Mouse (Mus musculus) stomach, embryonic 15.5 days (tissue): ENCODE measurements around the gene Ezr. TPM values are rescaled to one million over a fixed set of nuclear protein-coding genes. Genes with fewer than 3 reads are reported as not detected.

Experiments
- ATAC-seq: fragments of 200-750 bp; cut with Nextera tagmentation; 2 replicates; pipeline ENCODE4 v1.8.0; 2017; ENCODE audit warnings: low read depth, moderate number of reproducible peaks, moderate TSS enrichment; ENCODE audit not compliant: insufficient read depth, low FRiP score
- H3K27ac ChIP-seq: fragments of 300-500 bp; sonication (generic); 2 replicates; pipeline ENCODE4 v1.5.1; 2015; ENCODE audit warnings: mild to moderate bottlenecking, inconsistent platforms
- H3K27me3 ChIP-seq: fragments of 300-500 bp; sonication (generic); replicated peaks from 2 replicates; pipeline ENCODE4 v1.6.1; 2015; ENCODE audit warnings: inconsistent platforms
- H3K36me3 ChIP-seq: fragments of 300-500 bp; sonication (generic); 2 replicates; pipeline ENCODE4 v1.6.1; 2015; ENCODE audit warnings: inconsistent platforms
- H3K4me1 ChIP-seq: fragments of 300-500 bp; sonication (generic); 2 replicates; pipeline ENCODE4 v1.6.1; 2015; ENCODE audit warnings: inconsistent platforms
- H3K4me2 ChIP-seq: fragments of 300-500 bp; sonication (generic); 2 replicates; pipeline ENCODE4 v1.6.1; 2015; ENCODE audit warnings: mild to moderate bottlenecking, inconsistent platforms
- H3K4me3 ChIP-seq: fragments of 300-500 bp; sonication (generic); replicated peaks from 2 replicates; pipeline ENCODE4 v1.5.1; 2015; ENCODE audit warnings: inconsistent platforms
- H3K9ac ChIP-seq: fragments of 300-500 bp; sonication (generic); 2 replicates; pipeline ENCODE4 v1.6.1; 2015; ENCODE audit warnings: inconsistent platforms
- H3K9me3 ChIP-seq: fragments of 300-500 bp; sonication (generic); 2 replicates; pipeline ENCODE4 v1.6.1; 2016; ENCODE audit warnings: inconsistent platforms
- WGBS: fragments of 180-500 bp; shearing (Covaris S2); methylation state at CpG from one replicate; pipeline ENCODE4 v1.1.7; 2015; 5-methylcytosine and 5-hydroxymethylcytosine counted together
- polyA plus RNA-seq: library from polyadenylated mRNA; unstranded; fragments of >200 nt; fragmentation: Nextera tagmentation; extraction: Ambion mirVana; gene quantifications from 2 replicates; pipeline ENCODE4 v1.2.1, GENCODE M21; 2015

The Ezr gene
- polyA plus RNA-seq, 1 experiment from 2014 or later = 228 TPM

DNA sequence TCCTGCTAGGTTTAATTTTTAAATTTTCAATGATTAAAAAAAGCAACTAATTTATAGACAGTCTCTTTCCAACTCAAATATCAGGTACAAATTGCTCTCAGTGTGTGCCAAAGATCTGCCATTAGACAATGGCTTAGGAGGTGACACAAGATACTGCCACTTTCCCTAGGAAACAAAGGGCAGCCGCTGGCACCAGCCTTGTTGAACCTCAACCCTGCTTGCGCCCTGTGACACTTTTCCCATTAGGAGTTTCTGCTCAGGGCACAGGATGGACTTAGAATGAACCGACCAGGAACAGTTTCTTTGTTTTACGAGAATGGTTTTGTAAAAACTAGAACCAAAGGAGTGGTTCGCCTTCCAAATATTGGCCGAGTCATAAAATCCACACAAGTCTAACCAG, 6.5 kb downstream of the Ezr start:
- Histone ChIP-seq H3K4me3 (no peak overlapping the region), H3K27me3 (no peaks in the 10 kb centered on the region), H3K36me3 (no peaks in the 10 kb centered on the region), H3K9me3 (no peaks in the 10 kb centered on the region), H3K4me2 (no peak overlapping the region), H3K27ac (0 out of 2 replicates have a peak overlapping the region, but pooled peaks have one; percentile 51), H3K4me1 (peaks cover 34% of the 10 kb centered on the region), H3K9ac (no peak overlapping the region)
- 64% methylated on average over 6 of the region's 6 CpGs for WGBS
- no peak for ATAC-seq

DNA sequence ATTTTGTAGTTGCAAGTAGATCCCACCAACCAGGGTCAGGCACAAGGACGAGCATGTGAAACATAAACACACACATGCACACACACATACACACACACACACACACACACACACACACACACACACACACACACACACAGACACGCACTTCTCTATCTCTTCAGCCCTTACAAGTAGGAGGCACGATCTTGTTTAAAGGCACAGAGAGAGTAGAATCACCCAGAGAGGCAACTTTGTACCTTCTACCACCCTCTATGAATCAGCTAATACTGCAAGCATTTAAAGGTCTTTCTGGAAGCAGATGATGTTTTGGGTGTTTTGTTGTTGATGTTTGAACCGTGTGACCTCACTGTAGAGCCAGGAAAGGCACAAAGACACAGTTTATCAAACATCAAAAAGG, 6.9 kb downstream of the Ezr start:
- Histone ChIP-seq H3K4me1 (peaks cover 34% of the 10 kb centered on the region), H3K4me3 (no peak overlapping the region), H3K36me3 (no peaks in the 10 kb centered on the region), H3K9me3 (no peaks in the 10 kb centered on the region), H3K9ac (no peak overlapping the region), H3K27ac (no peak overlapping the region; the same call in 1 of the 2 replicates), H3K4me2 (no peak overlapping the region), H3K27me3 (no peaks in the 10 kb centered on the region)
- ATAC-seq = no peak
- WGBS = 56% methylated on average over 4 of the region's 4 CpGs

DNA sequence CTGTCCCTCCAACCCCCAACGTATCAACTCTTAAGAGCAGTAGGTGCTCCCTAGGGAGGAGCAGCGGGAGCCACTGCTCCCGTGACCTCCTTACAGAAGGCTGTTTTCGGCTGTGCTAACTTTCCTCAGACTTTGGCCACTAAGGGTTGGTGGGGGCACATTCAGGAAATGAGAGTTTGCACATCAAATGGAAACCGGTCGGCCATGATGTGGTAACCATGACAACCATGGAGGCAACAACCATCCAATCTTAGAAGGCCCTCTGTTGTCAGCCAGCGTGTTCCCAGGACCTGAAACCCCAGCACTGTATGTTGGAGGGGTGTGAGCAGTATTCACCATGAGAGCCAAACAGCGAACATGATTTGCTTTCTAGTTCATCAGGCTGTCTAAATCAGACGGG, 7.4 kb downstream of the Ezr start:
- Histone ChIP-seq H3K4me1 (peaks cover 34% of the 10 kb centered on the region), H3K36me3 (no peaks in the 10 kb centered on the region), H3K4me2 (no peak overlapping the region), H3K9me3 (no peaks in the 10 kb centered on the region), H3K27me3 (no peaks in the 10 kb centered on the region), H3K27ac (no peak overlapping the region), H3K9ac (no peak overlapping the region), H3K4me3 (no peak overlapping the region)
- WGBS = 78% methylated on average over 9 of the region's 9 CpGs
- ATAC-seq = no peak

DNA sequence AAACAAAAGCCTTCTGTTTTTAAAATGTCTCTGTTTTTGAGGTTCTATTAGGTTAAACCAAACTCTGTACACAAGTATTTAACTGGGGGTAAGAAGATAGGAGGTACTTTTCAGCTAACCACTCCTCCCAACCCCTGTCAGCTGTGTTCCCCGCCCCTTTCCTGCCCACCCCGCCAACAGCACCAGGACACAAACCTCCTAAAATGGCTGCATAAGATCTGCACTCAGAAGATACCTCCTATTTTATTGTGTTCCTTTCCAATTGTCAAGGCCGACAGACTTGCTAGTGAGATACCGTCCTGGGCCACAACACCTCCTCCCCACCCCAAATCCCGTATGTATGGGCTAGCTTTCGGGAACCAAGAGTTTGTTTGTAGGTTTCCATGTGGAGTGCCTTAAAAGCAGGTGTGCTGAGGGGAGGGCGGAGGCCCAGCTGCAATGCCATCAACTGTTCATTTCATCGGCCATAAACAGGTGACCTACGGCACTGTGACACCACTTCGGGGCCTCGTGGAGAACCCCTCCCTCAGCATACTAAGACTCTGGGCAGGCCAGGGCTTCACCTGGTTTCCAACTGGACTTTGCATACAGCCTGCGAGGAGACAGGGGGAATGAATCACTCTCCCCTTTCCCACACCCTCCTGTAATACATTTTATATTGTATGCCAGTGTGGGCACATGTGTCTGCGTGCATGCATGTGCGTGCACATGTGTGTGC, 9.2 kb downstream of the Ezr start:
- Histone ChIP-seq H3K9ac (no peak overlapping the region), H3K27ac (no peak overlapping the region), H3K9me3 (no peaks in the 10 kb centered on the region), H3K4me3 (no peak overlapping the region), H3K27me3 (no peaks in the 10 kb centered on the region), H3K36me3 (no peaks in the 10 kb centered on the region), H3K4me1 (peaks cover 31% of the 10 kb centered on the region), H3K4me2 (no peak overlapping the region)
- no peak for ATAC-seq
- 82% methylated on average over 14 of the region's 14 CpGs for WGBS

DNA sequence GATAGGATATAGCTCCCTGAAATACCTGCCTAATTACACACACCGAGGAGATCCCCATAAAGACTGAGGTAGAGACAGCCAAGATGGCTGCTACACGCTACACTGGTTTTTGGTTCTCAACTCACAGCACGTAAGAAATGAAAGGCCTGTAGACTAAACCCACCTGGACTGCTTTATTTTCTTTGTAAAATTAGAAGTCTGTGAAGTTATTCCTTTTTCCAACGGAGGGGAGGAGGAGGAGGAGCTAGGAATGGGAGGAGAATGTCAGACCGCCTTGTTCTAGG, 10.2 kb downstream of the Ezr start:
- H3K4me2 ChIP-seq = 0 out of 2 replicates have a peak overlapping the region, but pooled peaks have one; percentile 5
- peaks cover 35% of the 10 kb centered on the region for H3K4me1 ChIP-seq
- WGBS = 64% methylated on average over 5 of the region's 5 CpGs
- H3K36me3 ChIP-seq = no peaks in the 10 kb centered on the region
- peak overlapping the region; percentile 55; the same call in 1 of the 2 replicates for H3K27ac ChIP-seq
- no peaks in the 10 kb centered on the region for H3K27me3 ChIP-seq
- ATAC-seq = no peak
- H3K4me3 ChIP-seq = no peak overlapping the region
- no peak overlapping the region for H3K9ac ChIP-seq
- H3K9me3 ChIP-seq = no peaks in the 10 kb centered on the region

DNA sequence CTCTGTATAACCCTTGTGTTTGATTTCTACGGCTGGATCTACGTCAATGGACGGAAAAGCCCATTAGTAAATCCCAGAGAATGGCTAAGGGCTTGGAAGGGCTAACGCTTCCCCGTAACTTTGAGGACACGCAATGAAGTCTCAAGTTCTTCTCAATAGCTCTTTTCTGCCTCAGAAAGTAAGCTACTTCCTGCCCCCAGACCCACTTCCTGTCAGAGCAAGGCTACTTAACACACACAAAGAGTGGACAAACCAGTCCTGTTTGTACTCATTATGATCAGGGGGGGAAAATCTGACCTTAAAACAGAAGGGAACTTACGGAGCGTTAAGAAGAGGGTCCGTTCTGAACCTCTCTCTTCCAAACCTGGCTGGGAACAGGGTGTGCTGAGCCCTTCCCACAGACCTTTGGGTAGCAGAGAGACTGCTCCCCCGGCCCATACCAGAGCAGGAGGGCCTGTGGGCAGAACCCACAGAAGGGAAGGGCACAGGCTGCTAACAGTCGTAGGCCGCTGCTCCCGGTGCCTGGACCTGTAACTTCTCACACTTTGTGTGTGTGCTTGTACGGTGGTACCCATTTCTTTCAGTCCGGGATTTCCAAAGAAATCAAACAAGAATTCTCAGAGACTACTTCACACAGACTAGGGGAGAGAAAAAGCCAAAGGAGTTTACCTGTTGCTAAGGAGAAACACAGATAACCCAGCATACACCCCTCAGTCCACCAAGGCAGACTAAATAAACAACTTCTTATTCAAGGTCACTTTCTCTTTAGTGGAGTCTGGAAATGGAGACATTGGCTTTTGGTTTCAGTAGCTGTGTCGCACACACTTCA, 10.7 kb downstream of the Ezr start:
- no peak overlapping the region for H3K9ac ChIP-seq
- H3K36me3 ChIP-seq = no peaks in the 10 kb centered on the region
- WGBS = 64% methylated on average over 16 of the region's 16 CpGs
- H3K4me1 ChIP-seq = peaks cover 31% of the 10 kb centered on the region
- ATAC-seq = no peak
- H3K27me3 ChIP-seq = no peaks in the 10 kb centered on the region
- no peaks in the 10 kb centered on the region for H3K9me3 ChIP-seq
- no peak overlapping the region for H3K4me3 ChIP-seq
- H3K27ac ChIP-seq = peak overlapping the region; percentile 55
- H3K4me2 ChIP-seq = 0 out of 2 replicates have a peak overlapping the region, but pooled peaks have one; percentile 5

DNA sequence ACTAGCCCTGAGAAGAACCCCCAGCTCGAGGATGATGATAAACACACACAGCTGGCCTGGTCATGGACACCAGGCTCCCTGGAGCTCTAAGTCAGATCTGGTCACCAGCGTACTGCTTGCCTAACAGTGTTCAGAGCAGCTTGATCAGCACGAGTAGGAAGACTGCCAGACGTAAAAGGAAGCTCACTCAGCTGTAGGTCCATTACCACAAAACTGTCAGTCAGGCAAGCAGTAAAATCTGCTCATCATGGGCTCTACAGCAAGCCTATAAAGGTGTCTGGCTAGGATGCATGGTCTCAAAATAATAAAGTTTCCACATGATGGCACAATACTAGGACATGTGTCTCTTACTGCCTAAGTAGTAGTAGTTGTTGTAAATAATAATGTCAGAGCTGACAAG, 13.0 kb downstream of the Ezr start:
- H3K4me3 ChIP-seq = no peak overlapping the region
- ATAC-seq = no peak
- no peak overlapping the region for H3K9ac ChIP-seq
- 37% methylated on average over 4 of the region's 4 CpGs for WGBS
- H3K4me2 ChIP-seq = no peak overlapping the region
- H3K27me3 ChIP-seq = no peaks in the 10 kb centered on the region
- no peak overlapping the region for H3K27ac ChIP-seq
- peaks cover 41% of the 10 kb centered on the region for H3K4me1 ChIP-seq
- no peaks in the 10 kb centered on the region for H3K9me3 ChIP-seq
- no peaks in the 10 kb centered on the region for H3K36me3 ChIP-seq

DNA sequence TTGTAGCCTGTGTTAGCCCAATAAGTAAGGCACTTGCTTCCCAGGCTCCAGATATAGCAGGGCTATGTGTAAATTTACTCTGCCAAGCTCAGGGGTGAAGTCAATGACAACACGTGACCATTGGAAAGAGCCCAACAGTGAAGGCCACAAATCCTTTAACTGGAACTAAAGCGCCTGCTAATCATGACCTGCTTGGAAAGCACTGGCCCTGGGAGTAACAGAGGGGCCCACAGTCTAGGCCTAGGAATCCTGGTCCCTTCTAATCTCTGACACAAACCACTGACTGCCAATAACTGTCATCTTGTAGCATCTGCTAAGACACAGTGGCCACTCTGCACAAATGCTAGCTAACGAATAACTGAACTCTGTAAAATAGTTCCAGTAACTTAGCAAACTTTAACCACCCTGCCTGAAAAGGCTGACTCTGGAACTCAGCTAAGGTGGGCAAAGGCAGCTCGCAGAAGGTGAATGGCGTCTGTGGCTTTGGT, 14.2 kb downstream of the Ezr start:
- no peaks in the 10 kb centered on the region for H3K9me3 ChIP-seq
- no peak for ATAC-seq
- peak overlapping the region; percentile 18; the same call in 1 of the 2 replicates for H3K27ac ChIP-seq
- H3K27me3 ChIP-seq = no peaks in the 10 kb centered on the region
- 70% methylated on average over 5 of the region's 5 CpGs for WGBS
- no peak overlapping the region for H3K4me2 ChIP-seq
- H3K4me3 ChIP-seq = no peak overlapping the region
- H3K36me3 ChIP-seq = no peaks in the 10 kb centered on the region
- H3K9ac ChIP-seq = no peak overlapping the region
- H3K4me1 ChIP-seq = peaks cover 38% of the 10 kb centered on the region

DNA sequence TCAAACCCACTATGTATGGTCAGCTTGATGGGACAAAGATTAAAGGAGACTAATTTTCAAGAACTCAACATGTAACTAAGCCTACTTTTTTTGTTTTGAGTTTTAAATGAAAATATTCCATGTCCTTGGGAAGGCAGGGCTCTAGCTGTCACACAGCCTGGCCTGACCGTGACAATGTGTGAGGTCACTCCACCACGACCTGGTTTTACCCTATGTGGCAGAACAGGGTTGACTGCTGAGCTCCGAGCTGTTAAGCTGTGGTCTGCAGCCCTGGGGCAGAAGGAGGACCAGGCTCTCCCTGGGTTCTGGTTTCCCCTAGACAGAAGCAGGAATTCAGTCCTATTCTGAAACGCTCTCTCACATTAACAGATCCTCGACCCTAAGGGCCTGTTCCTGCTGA, 14.8 kb downstream of the Ezr start:
- WGBS = 56% methylated on average over 5 of the region's 5 CpGs
- Histone ChIP-seq H3K9me3 (no peaks in the 10 kb centered on the region), H3K4me1 (peaks cover 37% of the 10 kb centered on the region), H3K27me3 (no peaks in the 10 kb centered on the region), H3K9ac (no peak overlapping the region), H3K27ac (peak overlapping the region; percentile 46), H3K36me3 (no peaks in the 10 kb centered on the region), H3K4me2 (no peak overlapping the region), H3K4me3 (no peak overlapping the region)
- no peak for ATAC-seq

DNA sequence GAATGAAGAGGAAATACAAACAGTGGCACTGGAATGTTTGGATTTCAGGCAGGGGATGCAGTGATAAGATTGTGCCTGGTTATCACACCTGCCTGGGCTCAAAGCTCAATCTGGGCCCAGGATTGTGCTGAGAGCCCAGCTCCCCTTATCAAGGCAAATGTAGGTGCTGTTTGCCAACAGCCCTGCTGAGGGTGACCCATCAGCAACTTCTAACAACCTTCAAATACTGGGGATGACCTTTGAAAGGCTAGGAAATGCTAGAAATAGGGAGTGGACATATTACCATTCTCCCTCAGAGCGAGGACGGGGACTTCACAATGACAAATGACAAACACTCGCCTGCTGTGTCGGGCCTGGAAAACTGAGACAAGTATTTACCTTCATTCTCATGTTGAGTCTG, 15.8 kb downstream of the Ezr start:
- Histone ChIP-seq H3K27me3 (no peaks in the 10 kb centered on the region), H3K9ac (no peak overlapping the region), H3K27ac (peak overlapping the region; percentile 50; the same call in 1 of the 2 replicates), H3K36me3 (no peaks in the 10 kb centered on the region), H3K4me1 (peaks cover 31% of the 10 kb centered on the region), H3K4me3 (no peak overlapping the region), H3K9me3 (no peaks in the 10 kb centered on the region), H3K4me2 (no peak overlapping the region)
- 51% methylated on average over 4 of the region's 4 CpGs for WGBS
- peak; percentile 76 for ATAC-seq

DNA sequence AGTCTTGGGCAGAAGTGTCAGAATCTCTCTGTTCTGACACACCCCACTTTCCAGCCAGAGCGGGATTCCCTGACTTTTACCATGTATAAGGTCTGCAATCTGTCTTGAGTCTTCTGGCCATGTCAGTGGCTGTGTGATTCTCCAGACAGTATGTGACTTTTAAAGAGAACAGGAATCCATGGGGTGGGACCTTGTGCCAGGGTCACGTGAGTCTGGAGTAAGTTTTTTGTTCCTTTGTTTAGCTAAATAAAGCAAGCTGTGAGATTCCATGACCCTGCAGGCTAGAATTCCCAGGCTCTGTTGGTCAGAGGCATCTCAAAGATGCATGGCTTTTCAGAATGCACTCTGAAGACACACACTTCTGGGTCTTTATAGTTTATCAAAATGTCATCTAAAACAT, 16.7 kb downstream of the Ezr start:
- Histone ChIP-seq H3K4me1 (peaks cover 27% of the 10 kb centered on the region), H3K36me3 (no peaks in the 10 kb centered on the region)
- WGBS = 39% methylated on average over 2 of the region's 2 CpGs

DNA sequence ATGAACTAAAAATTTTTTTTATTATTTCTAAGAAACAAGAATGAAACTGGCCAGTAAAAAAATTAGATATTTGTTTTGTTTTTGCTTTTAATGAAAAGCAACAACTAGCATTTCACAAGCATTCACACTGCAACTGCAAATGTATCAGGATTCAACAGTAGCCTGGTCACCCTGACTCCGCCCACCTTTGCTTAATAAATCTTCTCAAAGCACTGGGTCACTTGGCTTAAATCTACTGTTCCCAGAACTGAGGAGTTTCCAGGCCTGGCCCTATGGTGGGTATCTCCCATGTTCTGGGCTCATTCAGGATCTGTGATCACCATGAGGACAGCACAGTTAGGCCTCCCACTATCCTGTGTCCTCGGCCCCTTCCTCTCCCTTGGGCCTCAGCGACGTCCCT, 17.9 kb downstream of the Ezr start:
- no peak overlapping the region for H3K27ac ChIP-seq
- WGBS = 85% methylated on average over 4 of the region's 4 CpGs
- peaks cover 28% of the 10 kb centered on the region for H3K4me1 ChIP-seq

More for the DNA sequence above, 16.7 kb downstream of the Ezr start:
- ATAC-seq = no peak
- Histone ChIP-seq H3K27me3 (no peaks in the 10 kb centered on the region), H3K4me3 (no peak overlapping the region), H3K4me2 (no peak overlapping the region), H3K9ac (no peak overlapping the region), H3K9me3 (no peaks in the 10 kb centered on the region), H3K27ac (peak overlapping the region; percentile 27; the same call in 1 of the 2 replicates)

More for the DNA sequence above, 17.9 kb downstream of the Ezr start:
- ATAC-seq = no peak
- Histone ChIP-seq H3K4me2 (no peak overlapping the region), H3K4me3 (no peak overlapping the region), H3K9me3 (no peaks in the 10 kb centered on the region), H3K36me3 (no peaks in the 10 kb centered on the region), H3K27me3 (no peaks in the 10 kb centered on the region), H3K9ac (no peak overlapping the region)
